Mouse (Mus musculus): ENCODE measurements at regions not wholly inside any gene's neighbourhood (a gene's known extent, or its start where the extent isn't known, plus 50 kb on each side); places are given as distances from the start of the nearest gene placed in this dataset.

GRCm38 (mm10) chr14:89826001-89826400 lies 1354.8 kb upstream of the Pcdh20 start:
- TF ChIP-seq CTCF (IDR thresholded peaks at IDR 0.05; ENCODE audit: low read depth) (no peak), EP300 (IDR thresholded peaks at IDR 0.05; ENCODE audit: low read depth) (no peak)
